Mouse (Mus musculus) cortical plate, adult 2 months (tissue): ENCODE data around the gene Tle3.

ENCODE experiments used
- CTCF ChIP-seq: fragments of 200-500 bp; IDR thresholded peaks from 2 replicates; pipeline ENCODE4 v1.5.1; 2011; ENCODE audit warnings: mild to moderate bottlenecking, control low read depth, low read length; ENCODE audit not compliant: insufficient read depth; ENCODE audit errors: extremely low read depth
- POLR2A ChIP-seq: fragments of 200-500 bp; IDR thresholded peaks from 2 replicates; pipeline ENCODE4 v1.6.1; 2011; ENCODE audit warnings: mild to moderate bottlenecking, low read length, control low read depth; ENCODE audit not compliant: insufficient read depth; ENCODE audit errors: extremely low read depth

DNA sequence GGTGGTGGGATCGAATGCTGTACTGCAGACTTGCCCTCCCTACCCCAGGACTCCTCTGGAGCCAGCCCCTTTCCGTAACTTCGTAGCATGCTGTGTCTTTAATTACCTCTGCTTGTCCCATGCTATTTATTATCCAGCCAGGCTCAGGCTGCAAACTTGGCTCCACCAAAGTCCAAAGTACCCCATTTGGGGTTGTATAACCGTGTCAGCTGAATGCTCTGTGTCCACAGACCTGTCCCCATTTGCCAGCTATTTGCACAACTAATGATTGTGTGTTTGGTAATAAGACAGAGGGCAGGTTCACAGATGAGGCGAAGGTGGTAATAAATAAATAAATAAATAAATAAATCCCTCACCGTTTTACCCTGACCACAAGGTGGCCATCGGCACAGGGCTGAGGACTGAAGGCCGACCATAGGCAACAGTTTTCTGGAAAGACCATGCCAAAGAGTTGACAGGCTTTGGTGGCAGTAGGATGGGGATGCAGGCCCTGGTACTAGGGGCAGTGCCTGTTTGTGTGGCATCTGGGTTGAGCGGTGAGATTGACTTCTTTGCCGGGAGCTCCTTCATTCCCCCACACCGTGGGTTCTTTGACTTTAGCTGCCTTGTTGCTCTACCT lies 7.0 kb downstream of the Tle3 start:
- TF ChIP-seq CTCF (no peak), POLR2A (no peak)
